Mouse (Mus musculus) urinary bladder, adult 18-20 months (tissue): ENCODE data around the gene Cnpy3.
"Not testable (repeated sequence)": the region's sequence is repeated elsewhere in the genome, so short reads cannot be mapped to it uniquely, and the experiment has no call there.

Source experiments
- DNase-seq, 2 experiments: peaks; one replicate each; pipeline ENCODE4 v3.0.0; 2022; ENCODE audit warnings: low spot score in 2 of 2, mixed read lengths in 2 of 2

Gene Cnpy3

DNA sequence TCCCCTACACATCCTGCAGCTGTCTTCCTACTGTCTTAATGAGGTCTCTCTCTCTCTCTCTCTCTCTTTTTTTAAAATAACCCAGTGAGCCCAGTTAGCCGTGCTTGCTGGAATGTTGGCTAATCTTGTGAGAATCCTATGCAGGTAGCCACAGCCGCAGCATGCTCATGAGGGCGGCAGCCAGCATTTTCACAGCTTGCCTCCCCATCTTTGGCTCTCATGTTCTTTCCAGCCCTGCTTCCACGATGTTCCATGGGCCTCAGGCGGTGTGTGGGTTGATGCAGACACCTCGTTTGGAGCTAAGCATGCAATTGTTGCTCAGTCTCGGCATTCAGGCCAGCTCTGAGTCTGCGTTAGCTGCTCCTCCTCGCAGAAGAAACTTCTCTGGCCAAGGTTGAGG lies 12.9 kb upstream of the Cnpy3 start:
- not testable (repeated sequence) for DNase-seq

DNA sequence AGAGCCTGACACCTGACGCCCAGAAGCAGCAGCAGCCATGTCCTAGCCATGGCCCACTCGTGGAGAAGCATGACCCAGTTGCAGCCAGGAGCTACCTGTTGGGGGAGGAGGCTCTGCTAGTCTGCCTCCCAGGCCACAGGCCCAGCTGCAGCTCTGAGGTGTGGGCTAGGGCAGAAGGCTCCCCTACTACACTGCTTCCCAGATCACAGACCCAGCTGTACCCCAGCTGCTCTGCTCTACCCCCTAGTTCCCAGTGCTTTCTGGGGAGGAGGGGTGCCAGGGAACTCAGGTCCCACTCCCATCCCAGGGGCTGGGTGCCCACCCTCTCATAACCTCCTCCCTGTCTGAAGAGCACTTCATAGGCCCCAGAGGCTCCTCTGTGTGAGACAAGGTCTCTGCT lies 11.5 kb upstream of the Cnpy3 start, which contains the start of gene Ptcra:
Gene Ptcra, minus strand, starts transcription at position 169 of the 400 bp plus-strand sequence.
- no peak for DNase-seq

DNA sequence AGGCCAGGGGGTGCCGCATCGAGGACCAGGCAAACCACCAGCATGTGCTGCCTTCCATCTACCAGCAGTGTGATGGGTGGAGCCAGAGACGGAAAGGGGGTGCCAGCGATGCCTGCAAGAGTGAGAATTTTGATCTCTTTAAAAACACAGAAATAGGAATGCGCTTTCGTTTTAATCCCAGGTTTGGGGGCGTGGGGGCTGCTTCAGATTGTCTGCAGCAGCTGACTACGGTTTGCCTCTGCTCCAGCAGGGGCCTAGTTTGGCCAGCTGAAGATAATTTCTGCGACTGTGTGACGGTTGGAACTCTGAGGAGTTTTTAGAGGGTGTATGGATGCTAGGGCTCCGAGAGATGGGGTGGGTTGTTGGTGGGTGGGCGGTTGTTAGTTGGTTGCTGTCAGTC lies 6.7 kb upstream of the Cnpy3 start:
- DNase-seq = no peak

DNA sequence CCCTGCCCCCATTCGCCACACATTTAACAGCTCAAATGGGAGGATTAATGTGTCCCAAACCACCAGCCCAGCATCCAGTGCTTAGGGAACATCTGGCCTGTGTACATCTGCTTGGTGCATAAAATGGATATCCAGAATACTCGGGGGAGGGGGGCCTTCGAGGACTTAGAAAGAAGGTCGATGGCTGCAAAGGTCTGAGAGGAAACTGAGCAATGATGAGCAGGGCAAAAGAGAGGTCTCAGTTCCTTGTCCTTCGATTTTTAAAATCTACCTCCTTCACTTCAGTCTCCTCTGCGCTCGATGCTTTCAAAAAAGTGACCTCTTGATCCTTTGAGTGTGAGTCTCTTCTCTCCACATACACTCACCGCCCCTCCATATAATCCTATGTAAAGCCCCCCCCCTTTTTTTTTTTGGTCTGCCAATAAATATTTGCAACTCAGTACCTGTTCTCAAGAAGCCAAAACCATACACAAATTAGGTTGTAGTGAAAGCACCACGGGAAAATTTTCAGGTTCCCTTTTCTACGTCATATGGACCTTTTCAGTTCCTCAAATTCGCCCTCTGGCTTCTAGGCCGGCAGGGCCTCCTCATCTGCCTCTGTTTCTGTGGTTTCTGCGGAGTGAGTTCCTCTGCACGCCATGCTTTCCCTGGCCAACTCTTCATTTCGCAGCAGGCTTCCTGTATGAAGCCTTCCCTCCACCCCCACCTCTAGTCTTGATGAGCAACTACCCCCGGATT lies 789 bp downstream of the Cnpy3 start:
- DNase-seq = no peak

DNA sequence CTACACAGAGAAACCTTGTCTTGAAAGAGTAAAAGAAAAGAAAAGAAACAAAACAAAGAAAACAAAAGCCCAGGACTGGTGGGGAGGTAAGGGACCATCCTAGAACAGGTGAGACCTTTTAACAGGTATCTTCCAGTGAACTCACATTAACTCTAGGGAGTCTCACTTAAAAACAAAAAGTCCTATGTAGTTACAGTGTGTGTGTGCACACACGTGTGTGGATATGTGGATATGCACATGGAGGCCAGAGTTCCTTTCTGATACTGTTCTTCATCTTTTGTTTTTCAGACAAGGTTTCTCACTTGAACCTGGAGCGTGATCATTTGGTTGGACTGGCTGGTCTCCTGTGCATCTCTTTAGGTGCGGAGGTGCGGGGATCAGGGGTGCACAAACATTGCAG lies 1.4 kb downstream of the Cnpy3 start:
- DNase-seq = no peak

DNA sequence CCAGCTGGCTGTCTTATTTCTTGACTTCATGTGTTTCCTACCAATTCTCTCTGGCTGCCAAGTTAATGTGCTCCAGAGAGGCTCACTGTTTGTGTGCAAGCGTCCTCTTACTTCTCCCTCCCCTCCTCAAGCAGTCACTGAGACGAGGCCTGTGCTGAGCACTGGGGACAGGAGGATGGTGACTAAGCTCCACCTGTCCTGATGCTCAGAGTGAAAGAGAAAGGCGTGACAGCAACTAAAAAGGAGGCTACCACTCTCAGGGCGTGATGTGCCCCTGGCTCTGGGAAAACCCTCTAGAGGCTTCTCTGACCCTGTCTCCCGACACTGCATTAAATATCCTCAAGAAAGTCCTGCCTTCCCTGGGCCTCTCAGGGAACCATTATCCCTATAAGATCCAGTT lies 2.7 kb downstream of the Cnpy3 start:
- DNase-seq = no peak

DNA sequence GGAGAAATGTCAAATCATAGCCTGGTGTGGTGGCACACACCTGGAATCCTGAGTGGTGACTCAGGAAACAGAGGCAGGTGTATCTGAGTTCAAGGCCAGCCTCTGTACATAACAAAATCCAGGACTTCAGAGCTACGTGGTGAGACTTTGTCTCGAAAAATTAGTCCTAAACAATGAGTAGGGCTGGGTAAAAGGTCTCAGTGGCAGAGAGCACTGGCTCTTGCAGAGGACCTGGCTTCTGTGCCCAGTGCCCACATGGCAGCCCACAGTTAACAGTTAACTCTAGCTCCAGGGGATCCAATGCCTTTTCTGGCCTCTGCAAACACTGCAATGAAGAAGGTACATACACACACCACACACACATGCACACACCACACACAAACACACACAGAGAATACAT lies 4.2 kb downstream of the Cnpy3 start:
- DNase-seq = no peak

DNA sequence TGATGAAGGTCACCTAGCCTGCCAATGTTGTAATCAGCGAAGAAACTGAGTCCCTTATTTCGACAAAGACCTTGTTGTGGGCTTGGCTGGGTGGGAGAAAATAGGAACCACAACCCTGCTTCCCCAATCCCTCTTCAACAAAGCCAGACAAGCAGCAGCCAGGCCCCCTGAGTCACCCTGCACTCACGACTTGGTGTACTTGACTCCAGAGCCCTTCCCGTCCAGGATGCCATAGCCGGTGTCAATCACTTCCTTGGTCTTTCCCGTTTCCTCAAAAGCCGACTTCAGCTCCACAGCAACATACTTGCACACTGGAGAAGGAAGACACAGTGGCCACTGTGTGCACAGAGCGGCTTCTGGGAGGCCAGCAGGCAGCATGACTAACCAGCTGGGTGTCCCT lies 4.8 kb downstream of the Cnpy3 start:
- no peak for DNase-seq

DNA sequence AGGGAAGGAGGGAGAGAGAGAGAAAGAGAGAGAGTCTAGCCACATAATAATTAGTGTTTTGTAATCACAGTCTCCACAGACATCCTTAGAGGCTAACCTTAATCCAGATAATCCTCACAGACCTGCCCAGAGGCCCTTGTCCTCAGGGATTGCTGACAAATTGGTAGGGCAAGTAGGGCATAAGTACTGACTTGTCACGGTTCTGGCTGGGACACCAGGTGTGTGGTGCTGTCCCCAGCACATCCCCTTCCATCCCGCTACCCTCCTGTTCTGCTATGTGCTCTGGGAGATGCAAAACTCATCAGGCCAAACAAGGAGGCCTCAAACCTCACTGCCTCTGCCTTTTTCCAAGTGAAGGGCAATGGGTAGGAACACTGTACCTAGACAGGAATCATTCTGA lies 6.5 kb downstream of the Cnpy3 start:
- no peak for DNase-seq

DNA sequence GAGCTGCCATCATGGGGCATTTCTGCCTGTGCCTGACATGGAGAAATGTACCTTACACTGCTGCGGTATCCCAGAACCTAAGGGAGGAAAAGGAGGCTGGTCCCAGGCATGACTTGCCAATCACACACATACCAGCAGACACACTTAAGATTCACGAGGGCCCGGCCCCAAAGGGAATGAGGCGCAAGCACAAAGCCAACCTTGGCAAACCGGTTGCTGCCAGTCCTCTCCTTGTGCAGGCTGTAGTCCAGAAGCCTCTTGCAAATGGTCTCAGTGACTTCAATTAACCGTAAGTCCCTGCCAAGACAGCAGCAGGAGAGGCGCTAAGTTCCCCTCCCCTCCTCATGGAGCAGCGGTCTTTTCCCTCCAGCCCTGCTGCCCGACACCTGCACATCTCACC lies 9.0 kb downstream of the Cnpy3 start:
- no peak for DNase-seq

DNA sequence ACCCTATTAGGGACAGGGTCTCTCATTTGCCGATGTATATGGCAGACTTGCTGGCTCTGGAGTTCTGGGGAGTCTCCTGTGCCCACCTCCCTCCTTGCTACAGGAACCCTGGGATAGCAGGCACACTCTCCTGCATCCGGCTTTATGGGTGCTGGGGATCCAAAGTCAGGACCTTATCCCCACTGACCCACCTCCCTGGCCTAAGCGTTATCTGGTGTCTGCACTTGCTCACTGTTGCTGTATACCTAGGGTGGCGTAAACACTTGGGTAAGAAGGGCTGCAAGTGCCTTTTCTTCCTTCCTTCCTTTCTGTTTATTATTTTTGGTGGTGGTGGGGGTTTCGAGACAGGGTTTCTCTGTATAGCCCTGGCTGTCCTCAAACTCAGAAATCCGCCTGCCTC lies 10.7 kb downstream of the Cnpy3 start:
- no peak for DNase-seq

DNA sequence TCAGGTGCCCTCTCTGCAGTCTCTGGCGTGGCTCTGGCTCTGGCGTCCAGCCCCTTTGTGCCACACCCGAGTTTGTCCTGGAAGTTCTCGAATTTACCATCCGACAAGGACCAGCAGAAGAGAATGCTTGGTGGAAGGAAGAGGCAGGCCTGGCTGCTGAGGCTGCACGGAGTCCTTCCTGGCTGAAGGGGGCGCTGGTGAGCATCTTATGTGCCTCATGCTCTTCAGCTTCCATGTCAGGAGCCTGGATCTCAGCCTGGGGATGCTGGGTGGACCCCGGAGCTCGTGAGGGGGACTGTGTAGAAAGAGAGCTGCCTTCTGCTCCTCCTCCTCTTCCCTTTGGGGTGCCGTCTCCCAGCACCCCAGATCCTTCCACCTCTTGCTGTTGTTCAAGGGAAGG lies 15.9 kb downstream of the Cnpy3 start:
- DNase-seq = no peak

DNA sequence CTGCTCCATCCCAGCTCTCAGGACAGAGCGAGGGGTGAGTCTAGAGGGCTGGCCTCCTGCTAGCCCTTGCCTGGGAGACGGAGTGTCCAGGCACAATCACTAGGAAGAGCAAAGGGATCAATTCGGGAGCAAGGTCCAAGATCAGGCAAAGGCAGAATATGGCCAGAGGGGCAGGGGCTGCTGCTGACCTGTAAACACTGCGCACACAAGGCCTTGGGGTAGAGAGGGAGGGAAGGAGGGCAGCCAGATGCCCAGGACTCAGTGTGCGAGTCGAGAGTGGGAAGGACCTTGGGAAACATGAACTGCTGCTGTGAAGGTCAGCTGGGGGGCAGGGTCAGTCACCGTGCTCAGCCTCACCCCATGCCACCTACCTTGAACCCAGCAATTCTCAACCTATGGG lies 16.7 kb downstream of the Cnpy3 start:
- no peak for DNase-seq

DNA sequence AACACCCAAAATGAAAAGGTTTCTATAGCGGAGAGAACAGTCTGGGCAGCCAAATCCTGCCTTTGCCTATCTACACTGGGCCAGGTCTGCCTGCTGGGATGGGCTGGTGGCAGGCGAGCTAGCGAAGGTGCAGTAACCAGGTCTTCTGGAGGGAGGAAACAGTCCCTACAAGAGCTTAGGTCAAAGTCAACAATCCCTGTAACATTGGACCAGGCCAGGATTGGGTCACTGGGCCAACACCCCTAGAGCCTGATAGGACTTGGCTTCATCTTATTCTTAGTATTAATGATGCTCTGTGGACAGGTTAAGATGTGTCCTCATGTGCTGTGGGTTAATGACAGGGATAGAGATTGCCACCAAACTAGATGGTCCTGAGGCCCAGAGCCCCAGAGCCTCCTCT lies 18.0 kb downstream of the Cnpy3 start:
- no peak for DNase-seq

DNA sequence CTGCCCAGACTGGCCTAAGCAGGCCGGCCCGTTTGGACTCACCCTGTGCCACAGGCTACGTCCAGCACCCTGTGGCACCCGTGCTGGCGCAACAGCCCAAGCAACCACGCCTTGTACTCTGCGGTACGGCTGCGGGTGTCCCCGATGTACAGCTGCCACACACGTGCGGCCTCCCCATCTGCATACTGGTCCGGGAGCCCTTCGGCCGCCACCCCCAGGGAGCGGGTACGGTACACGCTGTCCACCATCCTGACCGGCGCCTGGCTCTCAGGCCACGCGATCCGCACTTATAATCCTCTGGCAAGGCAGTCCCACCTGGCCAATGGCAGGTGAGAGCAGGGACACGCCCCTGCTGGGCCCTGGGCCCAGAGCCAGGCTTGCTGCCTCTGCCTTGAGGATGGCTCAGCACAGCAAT lies 23.1 kb downstream of the Cnpy3 start, which contains the start of gene Gnmt:
Gene Gnmt, minus strand, starts transcription at position 265 of the 415 bp plus-strand sequence.
- DNase-seq = peak in 1 of 2 experiments; percentile 43

DNA sequence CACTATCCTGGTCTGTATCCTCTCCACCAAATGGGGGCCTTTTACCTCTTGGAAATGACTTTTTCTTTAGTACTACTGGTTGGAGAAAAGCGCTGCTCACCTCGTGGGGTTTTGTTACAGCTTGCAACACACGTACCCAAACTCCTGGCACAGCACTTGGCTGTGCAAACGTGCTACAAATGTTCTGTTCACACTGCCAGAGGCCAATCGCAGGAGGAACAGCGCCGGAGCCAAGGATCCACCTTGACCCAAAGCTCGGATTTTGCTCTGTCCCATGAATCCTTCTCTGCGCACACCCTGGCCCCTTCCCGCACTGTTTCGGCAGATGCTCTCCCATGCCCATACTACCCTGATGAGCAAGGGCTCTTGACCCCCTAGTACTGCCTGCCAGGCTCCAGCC lies 23.5 kb downstream of the Cnpy3 start:
- no peak for DNase-seq

DNA sequence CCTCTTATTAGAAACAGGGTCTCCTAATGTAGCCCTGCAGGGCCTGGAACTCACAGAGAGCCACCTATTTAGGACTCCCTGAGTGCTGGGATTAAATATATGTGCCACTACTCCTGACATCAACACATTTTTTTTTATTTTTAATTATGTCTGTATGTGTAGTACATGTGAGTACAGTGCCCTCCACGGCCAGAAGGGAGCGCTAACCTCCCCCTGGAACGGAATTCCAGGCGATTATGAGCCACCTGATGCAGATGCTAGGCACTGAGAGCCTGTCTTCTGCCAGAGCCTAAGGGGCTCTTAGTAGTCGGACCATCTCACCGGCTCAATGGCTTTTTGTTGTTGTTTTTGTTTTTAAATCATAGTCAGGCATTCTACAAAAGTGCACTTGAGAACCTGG lies 24.0 kb downstream of the Cnpy3 start:
- no peak for DNase-seq

DNA sequence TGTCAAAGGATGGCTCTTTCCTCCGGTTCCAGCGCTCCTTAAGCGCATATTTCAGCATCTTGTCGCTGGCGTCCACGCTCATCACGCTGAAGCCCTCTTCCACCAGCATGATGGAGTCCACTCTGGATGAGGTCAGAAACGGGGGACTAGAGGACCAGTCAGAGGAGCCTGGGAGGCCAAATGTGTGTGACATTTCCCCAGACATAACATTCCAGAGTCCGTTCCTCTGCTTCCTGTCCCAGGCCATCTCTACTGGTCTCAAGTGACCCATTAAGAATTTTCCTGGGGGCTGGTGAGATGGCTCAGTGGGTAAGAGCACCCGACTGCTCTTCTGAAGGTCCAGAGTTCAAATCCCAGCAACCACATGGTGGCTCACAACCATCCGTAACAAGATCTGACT lies 24.7 kb downstream of the Cnpy3 start:
- DNase-seq = no peak

DNA sequence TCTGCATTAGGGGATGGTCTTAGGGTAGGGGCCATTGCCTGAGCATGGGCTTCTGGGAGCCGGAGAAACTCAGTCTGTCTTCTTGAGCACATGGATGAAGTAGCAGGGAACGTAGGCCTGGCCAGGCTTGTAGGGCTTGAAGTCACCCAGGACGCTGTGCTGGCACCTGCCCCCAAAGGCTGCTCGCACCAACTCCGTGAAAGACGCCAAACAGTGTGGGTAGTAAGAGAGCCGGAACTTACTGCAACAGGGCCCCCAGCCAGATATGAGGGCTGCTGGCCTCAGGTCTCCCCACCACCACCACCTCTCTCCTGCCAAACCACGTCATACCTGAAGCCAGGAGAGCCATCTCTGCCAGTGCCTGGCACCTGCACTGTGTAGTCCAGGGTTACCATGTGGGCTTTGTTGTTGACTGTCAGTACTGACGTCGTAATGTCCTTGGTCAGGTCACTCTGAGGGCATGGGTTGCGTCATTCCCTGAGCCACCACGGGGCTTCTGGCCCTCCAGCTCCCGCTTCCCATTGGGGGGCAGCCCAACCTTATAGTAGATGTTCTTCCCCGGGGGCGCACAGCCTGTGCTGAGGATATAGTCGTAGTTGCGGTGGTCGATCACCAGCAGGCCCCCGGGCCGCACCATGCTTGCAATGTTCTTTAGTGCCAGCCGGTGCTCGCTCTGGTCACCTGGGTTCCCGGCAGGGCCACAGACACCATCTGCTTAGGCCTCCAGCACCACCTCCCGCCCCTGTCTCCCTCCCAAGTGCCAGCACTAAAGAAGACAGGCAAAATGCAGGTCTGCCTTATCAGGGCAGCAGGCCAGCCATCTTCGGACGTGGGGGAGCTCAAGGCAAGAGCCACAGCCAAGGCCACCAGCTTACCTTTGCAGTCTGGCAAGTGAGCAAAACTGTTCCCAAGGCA lies 26.0 kb downstream of the Cnpy3 start:
- no peak for DNase-seq

DNA sequence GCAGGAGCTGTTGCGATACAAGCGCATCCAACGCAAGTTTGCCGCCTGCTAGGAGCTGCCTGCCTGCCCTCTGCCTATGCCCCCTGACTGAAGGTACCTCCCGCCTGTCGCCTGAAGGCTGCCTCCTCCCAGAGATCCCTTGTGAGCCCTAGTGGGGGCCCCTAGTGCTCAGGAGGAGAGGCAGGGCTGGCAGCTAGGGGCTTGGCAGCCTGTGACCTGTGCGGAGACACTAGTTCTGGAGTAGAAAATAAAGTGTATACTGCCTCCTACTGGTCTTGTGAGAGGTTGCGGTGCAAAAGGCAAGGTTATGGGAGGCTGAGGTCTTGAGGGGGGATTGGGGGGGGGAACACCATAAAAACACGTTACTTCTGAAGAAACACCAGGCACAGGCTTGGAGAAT lies 26.7 kb downstream of the Cnpy3 start:
- DNase-seq = no peak

DNA sequence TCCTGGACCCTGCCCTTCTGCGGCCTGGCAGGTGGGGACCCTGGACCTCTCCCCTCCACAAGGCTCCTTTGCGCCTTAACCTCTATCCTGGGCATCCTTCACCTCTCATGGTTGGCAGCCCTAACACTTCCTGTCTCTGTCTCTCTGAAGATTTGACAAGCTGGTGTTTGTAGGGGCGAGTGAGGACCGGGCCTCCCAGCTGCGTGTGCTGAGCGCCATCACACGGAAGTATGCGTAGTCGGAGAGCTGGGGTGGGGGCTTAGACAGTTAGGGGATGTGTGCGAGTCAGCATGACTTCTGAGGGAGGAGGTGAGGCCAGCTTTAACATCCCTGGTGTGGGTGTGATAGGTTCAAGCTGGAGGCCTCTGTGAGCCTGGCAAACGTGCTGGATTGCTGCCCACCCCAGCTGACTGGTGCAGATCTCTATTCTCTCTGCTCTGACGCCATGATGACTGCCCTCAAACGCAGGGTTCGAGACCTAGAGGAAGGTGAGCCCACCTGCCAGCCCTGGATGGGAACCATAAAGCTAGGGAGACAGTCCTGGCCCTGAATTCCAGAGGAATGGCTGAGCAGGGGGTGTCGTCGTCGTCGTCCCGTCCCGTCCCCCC lies 27.4 kb downstream of the Cnpy3 start:
- DNase-seq = no peak

DNA sequence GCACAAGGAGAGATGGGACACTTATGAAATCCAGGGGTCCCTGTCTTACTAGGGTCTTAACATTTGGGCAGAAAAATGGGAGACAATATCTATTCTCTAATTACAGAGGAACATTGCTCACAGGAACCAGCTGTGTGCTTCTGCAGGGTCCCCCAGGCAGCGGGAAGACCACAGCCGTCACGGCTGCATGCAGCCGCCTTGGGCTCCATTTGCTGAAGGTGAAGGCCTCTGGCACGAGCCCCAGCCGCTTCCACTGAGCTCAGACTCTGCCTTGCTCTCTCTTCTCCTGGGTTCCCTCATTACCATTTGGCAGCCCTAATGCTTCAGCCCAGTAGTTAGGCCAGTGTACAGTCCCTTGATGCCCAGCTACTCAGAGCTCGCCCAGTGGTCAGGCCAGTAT lies 30.9 kb downstream of the Cnpy3 start:
- DNase-seq = no peak
